Mouse (Mus musculus) midbrain, embryonic 12.5 days (tissue): Measurements from ENCODE around the gene Lysmd2. TPM values are rescaled to one million over a fixed set of nuclear protein-coding genes. Genes with fewer than 3 reads are reported as not detected.
A peak's percentile ranks its signal among the peaks of the same experiment; 100 is the strongest.
"Not testable (repeated sequence)": the region's sequence is repeated elsewhere in the genome, so short reads cannot be mapped to it uniquely, and the experiment has no call there.

ENCODE experiments used
- ATAC-seq: fragments of 200-750 bp; cut with Nextera tagmentation; 2 replicates; pipeline ENCODE4 v1.8.0; 2017; ENCODE audit warnings: low read depth, moderate TSS enrichment, moderate library complexity; ENCODE audit not compliant: low FRiP score
- H3K27ac ChIP-seq: fragments of 300-500 bp; sonication (generic); replicated peaks from 2 replicates; pipeline ENCODE4 v1.5.1; 2016; ENCODE audit warnings: mild to moderate bottlenecking
- H3K27me3 ChIP-seq: fragments of 300-500 bp; sonication (generic); 2 replicates; pipeline ENCODE4 v1.6.1; 2016; ENCODE audit warnings: mild to moderate bottlenecking
- H3K36me3 ChIP-seq: fragments of 300-500 bp; sonication (generic); 2 replicates; pipeline ENCODE4 v1.6.1; 2016
- H3K4me1 ChIP-seq: fragments of 300-500 bp; sonication (generic); 2 replicates; pipeline ENCODE4 v1.6.1; 2016
- H3K4me2 ChIP-seq: fragments of 300-500 bp; sonication (generic); replicated peaks from 2 replicates; pipeline ENCODE4 v1.6.1; 2016; ENCODE audit warnings: mild to moderate bottlenecking, moderate library complexity
- H3K4me3 ChIP-seq: fragments of 300-500 bp; sonication (generic); 2 replicates; pipeline ENCODE4 v1.5.1; 2016; ENCODE audit warnings: mild to moderate bottlenecking
- H3K9ac ChIP-seq: fragments of 300-500 bp; sonication (generic); replicated peaks from 2 replicates; pipeline ENCODE4 v1.6.1; 2016; ENCODE audit warnings: mild to moderate bottlenecking, moderate library complexity
- H3K9me3 ChIP-seq: fragments of 300-500 bp; sonication (generic); 2 replicates; pipeline ENCODE4 v1.6.1; 2016; ENCODE audit warnings: mild to moderate bottlenecking
- WGBS: fragments of 180-500 bp; shearing (Covaris S2); methylation state at CpG from one replicate; pipeline ENCODE4 v1.1.7; 2016; 5-methylcytosine and 5-hydroxymethylcytosine counted together
- polyA plus RNA-seq: library from polyadenylated mRNA; unstranded; fragments of >200 nt; fragmentation: Nextera tagmentation; extraction: Ambion mirVana; gene quantifications from 2 replicates; pipeline ENCODE4 v1.2.1, GENCODE M21; 2016

The Lysmd2 gene
- polyA plus RNA-seq, 1 experiment from 2014 or later: 14.5 TPM

DNA sequence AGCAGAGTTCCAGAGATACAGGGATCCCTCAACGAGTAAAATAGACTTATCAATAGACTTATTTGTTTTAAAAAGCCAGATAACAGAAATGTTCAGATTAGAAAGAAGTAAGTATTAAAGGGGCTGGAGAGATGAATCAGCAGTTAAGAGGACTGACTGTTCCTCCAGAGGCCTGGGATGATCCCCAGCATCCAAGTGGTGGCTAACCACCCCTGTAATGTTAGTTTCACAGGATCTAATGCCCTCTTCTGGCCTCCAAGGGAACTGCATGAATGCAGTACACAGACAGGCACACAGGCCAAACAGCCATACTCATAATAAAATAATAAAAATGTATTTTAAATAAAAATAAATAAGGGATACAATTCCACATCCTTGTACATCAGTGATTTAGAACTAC is 7.4 kb downstream of the Lysmd2 start:
- H3K36me3 ChIP-seq: no peaks in the 10 kb centered on the region
- H3K4me1 ChIP-seq: no peaks in the 10 kb centered on the region
- no peak overlapping the region for H3K4me3 ChIP-seq
- H3K9me3 ChIP-seq: no peaks in the 10 kb centered on the region
- WGBS: 23% methylated on average over 1 of the region's 1 CpGs
- peak; percentile 38; the same call in 1 of the 2 replicates for ATAC-seq
- no peak overlapping the region for H3K4me2 ChIP-seq
- no peaks in the 10 kb centered on the region for H3K27me3 ChIP-seq
- H3K9ac ChIP-seq: no peak overlapping the region
- H3K27ac ChIP-seq: no peak overlapping the region

DNA sequence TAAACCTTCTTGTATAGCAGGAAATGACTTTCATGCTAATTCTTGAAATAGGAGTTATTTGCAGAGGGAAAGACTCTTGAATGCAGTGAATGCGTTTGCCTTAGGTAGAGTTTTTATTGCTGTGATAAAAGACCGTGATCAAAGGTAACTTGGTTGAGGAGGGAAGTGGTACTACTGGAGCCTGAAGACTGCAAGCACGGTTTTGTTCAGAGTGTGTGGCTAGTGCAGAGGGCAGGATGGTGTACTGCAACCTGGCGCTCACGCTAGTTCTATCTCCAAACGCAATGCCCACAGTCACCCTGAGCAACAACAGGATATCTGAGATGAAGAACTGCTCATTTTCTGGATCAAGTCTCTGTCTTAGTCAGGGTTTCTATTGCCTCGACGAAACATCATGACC is 8.1 kb downstream of the Lysmd2 start:
- no peak overlapping the region for H3K27ac ChIP-seq
- 93% methylated on average over 8 of the region's 8 CpGs for WGBS
- H3K9ac ChIP-seq: no peak overlapping the region
- H3K36me3 ChIP-seq: no peaks in the 10 kb centered on the region
- no peaks in the 10 kb centered on the region for H3K27me3 ChIP-seq
- no peaks in the 10 kb centered on the region for H3K4me1 ChIP-seq
- no peak overlapping the region for H3K4me3 ChIP-seq
- no peaks in the 10 kb centered on the region for H3K9me3 ChIP-seq
- no peak overlapping the region for H3K4me2 ChIP-seq
- no peak for ATAC-seq

DNA sequence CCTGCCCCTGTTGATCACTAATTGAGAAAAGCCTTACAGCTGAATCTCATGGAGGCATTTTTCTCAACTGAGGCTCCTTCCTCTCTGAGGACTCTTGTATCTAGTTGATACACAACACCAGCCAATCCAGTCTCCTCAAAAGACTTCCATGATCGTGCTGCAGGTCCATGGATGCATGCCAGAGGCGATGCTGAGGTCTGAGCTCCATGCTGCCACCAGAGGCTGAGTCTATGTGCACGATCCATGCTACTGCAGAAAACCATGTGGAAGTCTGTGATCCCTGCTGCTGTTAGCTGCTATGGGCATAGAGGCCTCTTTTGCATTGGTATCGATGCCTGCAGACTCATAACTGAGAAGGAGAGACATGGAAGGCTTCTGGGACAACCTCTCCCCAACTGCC is 8.7 kb downstream of the Lysmd2 start:
- H3K4me2 ChIP-seq: no peak overlapping the region
- ATAC-seq: no peak

GRCm38 (mm10) chr9:75645405-75645804 is 19.9 kb downstream of the Lysmd2 start:
- no peaks in the 10 kb centered on the region for H3K27me3 ChIP-seq
- WGBS: 66% methylated on average over 3 of the region's 3 CpGs
- H3K4me3 ChIP-seq: no peak overlapping the region
- H3K9ac ChIP-seq: no peak overlapping the region
- H3K9me3 ChIP-seq: 0 out of 2 replicates have a peak, but pooled peaks cover 4% of the 10 kb centered on the region
- H3K4me2 ChIP-seq: no peak overlapping the region
- H3K36me3 ChIP-seq: peaks cover 57% of the 10 kb centered on the region
- H3K27ac ChIP-seq: no peak overlapping the region
- no peak for ATAC-seq
- no peaks in the 10 kb centered on the region for H3K4me1 ChIP-seq

More for the DNA sequence above, 8.7 kb downstream of the Lysmd2 start:
- Histone ChIP-seq H3K9ac (no peak overlapping the region), H3K27ac (no peak overlapping the region), H3K4me1 (no peaks in the 10 kb centered on the region), H3K27me3 (no peaks in the 10 kb centered on the region), H3K36me3 (no peaks in the 10 kb centered on the region), H3K4me3 (no peak overlapping the region), H3K9me3 (no peaks in the 10 kb centered on the region)
- 87% methylated on average over 4 of the region's 4 CpGs for WGBS

GRCm38 (mm10) chr9:75653981-75654911 is 28.7 kb downstream of the Lysmd2 start:
- Histone ChIP-seq H3K9me3 (0 out of 2 replicates have a peak, but pooled peaks cover 3% of the 10 kb centered on the region), H3K4me1 (no peaks in the 10 kb centered on the region), H3K27ac (no peak overlapping the region; the same call in 1 of the 2 replicates), H3K36me3 (peaks cover 38% of the 10 kb centered on the region), H3K4me3 (no peak overlapping the region), H3K4me2 (no peak overlapping the region), H3K27me3 (no peaks in the 10 kb centered on the region), H3K9ac (no peak overlapping the region)
- WGBS: 64% methylated on average over 12 of the region's 12 CpGs
- peak; percentile 54; the same call in 1 of the 2 replicates for ATAC-seq

DNA sequence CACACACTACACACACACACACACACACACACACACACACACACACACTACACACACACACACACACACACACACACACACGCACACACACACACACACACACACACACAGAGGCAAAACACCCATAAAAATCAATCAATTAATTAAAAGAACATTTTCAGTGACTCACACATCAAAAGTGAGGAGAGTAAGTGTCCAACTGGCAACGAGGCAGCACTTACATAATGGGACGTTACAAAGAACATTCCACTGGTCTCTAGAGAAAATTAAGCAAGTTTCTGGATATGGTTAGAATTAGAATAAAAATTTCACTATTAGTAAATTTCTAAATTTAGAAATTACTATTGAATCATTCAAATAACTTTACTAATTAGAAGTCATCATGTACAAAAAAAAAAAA is 30.9 kb downstream of the Lysmd2 start:
- 91% methylated on average over 3 of the region's 3 CpGs for WGBS
- not testable (repeated sequence) for H3K4me2 ChIP-seq, H3K9ac ChIP-seq, ATAC-seq, H3K9me3 ChIP-seq, H3K4me1 ChIP-seq, H3K27me3 ChIP-seq, H3K27ac ChIP-seq, H3K4me3 ChIP-seq
- H3K36me3 ChIP-seq: peaks cover 45% of the 10 kb centered on the region

DNA sequence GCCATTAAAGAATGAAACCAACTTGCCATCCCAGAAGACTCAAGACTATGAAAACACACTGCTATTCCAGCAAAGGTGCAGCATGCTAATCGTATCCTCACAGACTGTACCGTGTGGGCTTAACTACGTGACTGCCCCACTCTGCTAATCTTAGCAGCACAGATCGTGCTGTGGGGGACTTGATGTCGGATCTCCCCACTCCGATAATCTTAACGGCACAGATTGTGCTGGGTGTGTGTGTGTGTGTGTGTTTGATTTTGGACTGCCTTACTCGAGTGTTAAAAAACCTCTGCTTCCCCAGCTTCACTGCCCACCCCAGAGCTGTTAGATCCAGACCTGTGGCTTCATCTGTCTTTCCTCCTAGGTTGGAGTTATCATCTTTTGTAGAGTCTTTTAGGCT is 35.4 kb downstream of the Lysmd2 start:
- Histone ChIP-seq H3K27me3 (no peaks in the 10 kb centered on the region), H3K4me1 (no peaks in the 10 kb centered on the region), H3K9ac (no peak overlapping the region), H3K9me3 (0 out of 2 replicates have a peak, but pooled peaks cover 3% of the 10 kb centered on the region), H3K36me3 (peaks cover 56% of the 10 kb centered on the region), H3K27ac (no peak overlapping the region), H3K4me3 (no peak overlapping the region), H3K4me2 (no peak overlapping the region)
- WGBS: 90% methylated on average over 8 of the region's 8 CpGs
- ATAC-seq: no peak

DNA sequence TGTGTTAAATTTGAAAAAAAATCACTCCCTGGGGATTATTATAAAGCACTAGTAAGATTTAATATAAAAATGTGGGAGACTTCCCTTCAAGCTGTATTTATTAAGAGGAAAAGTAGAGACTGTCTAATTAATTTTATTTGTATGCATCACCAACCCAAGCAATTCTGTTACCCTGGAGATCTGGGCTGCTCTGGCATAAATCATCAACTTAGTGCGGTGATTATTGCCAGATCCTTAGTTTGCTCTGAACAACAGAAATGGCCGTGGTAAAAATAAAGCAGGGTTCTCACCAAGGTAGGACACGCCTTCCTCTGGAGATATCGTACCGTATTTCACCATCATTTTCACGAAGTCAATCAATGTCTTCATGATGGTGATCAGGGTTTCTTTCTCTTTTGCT is 39.8 kb downstream of the Lysmd2 start:
- no peak overlapping the region for H3K27ac ChIP-seq
- no peaks in the 10 kb centered on the region for H3K27me3 ChIP-seq
- H3K36me3 ChIP-seq: peaks cover 64% of the 10 kb centered on the region
- H3K4me3 ChIP-seq: no peak overlapping the region
- H3K9ac ChIP-seq: no peak overlapping the region
- 91% methylated on average over 6 of the region's 6 CpGs for WGBS
- H3K4me1 ChIP-seq: no peaks in the 10 kb centered on the region
- H3K4me2 ChIP-seq: no peak overlapping the region
- ATAC-seq: no peak
- no peaks in the 10 kb centered on the region for H3K9me3 ChIP-seq

DNA sequence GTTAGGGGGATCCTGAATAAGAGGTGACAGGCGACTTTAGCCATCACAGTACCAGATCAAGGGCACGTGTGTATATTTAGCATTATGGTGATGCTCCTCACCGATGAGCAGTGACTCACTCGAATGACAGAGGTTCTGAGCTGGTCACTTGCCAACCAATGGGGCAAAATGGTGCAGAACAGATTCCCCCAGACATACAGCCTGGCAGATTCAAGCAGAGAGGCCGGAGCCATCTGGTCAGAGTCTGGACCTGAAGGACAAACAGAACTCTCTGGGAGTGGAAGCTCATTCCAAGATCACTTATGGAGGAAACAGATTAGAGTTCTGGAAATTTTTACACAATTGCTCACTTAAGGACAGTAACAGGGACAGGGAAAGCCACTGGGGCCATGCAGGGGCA is 41.1 kb downstream of the Lysmd2 start:
- no peak overlapping the region for H3K27ac ChIP-seq
- WGBS: 82% methylated on average over 5 of the region's 5 CpGs
- no peak overlapping the region for H3K4me3 ChIP-seq
- no peak overlapping the region for H3K4me2 ChIP-seq
- no peaks in the 10 kb centered on the region for H3K9me3 ChIP-seq
- no peaks in the 10 kb centered on the region for H3K27me3 ChIP-seq
- no peak for ATAC-seq
- H3K4me1 ChIP-seq: no peaks in the 10 kb centered on the region
- no peak overlapping the region for H3K9ac ChIP-seq
- H3K36me3 ChIP-seq: peaks cover 60% of the 10 kb centered on the region

DNA sequence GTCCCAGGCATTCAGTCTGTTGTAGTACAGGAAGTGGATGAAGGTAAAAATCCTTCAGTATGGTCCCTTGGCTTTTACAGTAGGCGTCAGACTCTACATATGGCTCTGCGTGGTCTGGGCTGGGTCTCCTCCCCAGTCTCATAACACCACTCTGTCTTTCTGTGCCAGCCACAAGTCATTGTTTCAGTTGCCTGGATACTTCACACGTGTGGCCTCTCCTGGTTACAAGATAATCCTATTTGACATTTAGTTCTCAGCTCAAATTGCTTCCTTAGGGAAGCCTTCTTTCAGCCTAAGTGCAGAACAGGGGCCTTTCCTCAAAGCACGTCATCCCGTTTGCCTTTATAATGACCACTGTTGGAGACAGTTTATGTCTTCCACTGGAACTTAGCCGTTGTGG is 47.2 kb downstream of the Lysmd2 start:
- ATAC-seq: 0 out of 2 replicates have a peak, but pooled peaks have one; percentile 30
- H3K36me3 ChIP-seq: peaks cover 78% of the 10 kb centered on the region
- 43% methylated on average over 6 of the region's 6 CpGs for WGBS
- H3K9ac ChIP-seq: no peak overlapping the region
- H3K27me3 ChIP-seq: no peaks in the 10 kb centered on the region
- H3K4me2 ChIP-seq: no peak overlapping the region
- no peak overlapping the region for H3K4me3 ChIP-seq
- H3K4me1 ChIP-seq: no peaks in the 10 kb centered on the region
- H3K9me3 ChIP-seq: no peaks in the 10 kb centered on the region
- no peak overlapping the region for H3K27ac ChIP-seq

- 87% methylated on average over 7 of the region's 7 CpGs for WGBS
- Histone ChIP-seq H3K27ac (no peak overlapping the region), H3K4me3 (no peak overlapping the region), H3K27me3 (no peaks in the 10 kb centered on the region), H3K4me2 (no peak overlapping the region), H3K9me3 (no peaks in the 10 kb centered on the region), H3K4me1 (0 out of 2 replicates have a peak, but pooled peaks cover 4% of the 10 kb centered on the region), H3K36me3 (peaks cover 61% of the 10 kb centered on the region), H3K9ac (no peak overlapping the region)
- ATAC-seq: no peak
Measured at GRCm38 (mm10) chr9:75676226-75676625, 50.7 kb downstream of the Lysmd2 start.

DNA sequence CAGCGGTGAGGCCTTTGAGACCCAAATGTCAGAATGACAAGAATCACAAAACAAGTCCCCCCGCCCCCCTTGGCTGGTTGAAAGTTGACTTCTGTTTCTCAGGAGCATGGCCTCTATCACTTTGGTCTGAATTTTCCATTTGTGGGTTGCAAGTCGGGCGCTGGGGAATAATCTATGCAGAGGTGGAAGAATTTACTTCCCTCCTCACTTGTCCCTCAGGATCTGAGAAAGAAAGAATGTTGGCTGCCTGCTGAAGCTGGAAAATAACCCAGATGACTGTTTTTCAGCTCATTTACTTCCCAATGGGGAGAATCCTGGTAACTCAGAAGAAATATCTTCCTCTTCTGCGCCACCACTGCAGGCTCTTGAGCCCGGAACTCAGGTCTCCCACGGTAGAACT is 52.8 kb downstream of the Lysmd2 start:
- Histone ChIP-seq H3K4me3 (no peak overlapping the region), H3K4me1 (0 out of 2 replicates have a peak, but pooled peaks cover 4% of the 10 kb centered on the region), H3K36me3 (peaks cover 50% of the 10 kb centered on the region), H3K27ac (no peak overlapping the region), H3K27me3 (no peaks in the 10 kb centered on the region), H3K9ac (no peak overlapping the region), H3K9me3 (no peaks in the 10 kb centered on the region), H3K4me2 (no peak overlapping the region)
- WGBS: 81% methylated on average over 7 of the region's 7 CpGs
- ATAC-seq: no peak
